Mouse (Mus musculus) lung, adult 2 months (tissue): ENCODE measurements around the gene Hnrnph3.

ENCODE experiments used
- CTCF ChIP-seq: fragments of 200-500 bp; IDR thresholded peaks from 2 replicates; pipeline ENCODE4 v1.5.1; 2011; ENCODE audit warnings: mild to moderate bottlenecking, low read length, control low read depth; ENCODE audit not compliant: insufficient read depth
- POLR2A ChIP-seq: fragments of 200-500 bp; IDR thresholded peaks from 2 replicates; pipeline ENCODE4 v1.6.1; 2011; ENCODE audit warnings: low read depth, mild to moderate bottlenecking, control low read depth, low read length, borderline replicate concordance; ENCODE audit errors: extremely low read depth

DNA sequence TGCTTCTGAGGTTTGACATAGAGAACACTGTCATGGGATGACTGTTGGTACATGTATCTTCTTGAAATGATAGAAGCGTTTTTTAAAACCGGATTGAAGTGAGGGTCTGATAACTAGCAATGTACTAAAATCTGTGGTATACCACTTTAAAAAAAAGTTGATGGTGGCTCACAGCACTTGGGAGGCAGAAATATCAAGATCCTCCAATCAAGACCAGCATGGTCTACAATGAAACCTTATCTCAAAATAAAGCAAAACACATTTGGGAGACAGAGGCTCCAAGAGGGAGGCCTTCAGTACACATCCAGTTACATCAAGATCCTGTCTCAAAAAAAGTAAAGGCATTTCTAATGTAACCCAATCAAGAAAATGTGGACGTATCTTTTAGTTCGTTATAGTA lies 2.3 kb downstream of the Hnrnph3 start:
- TF ChIP-seq POLR2A (no peak), CTCF (no peak)
